Mouse (Mus musculus): ENCODE data around the gene 3100002H09Rik.

DNA sequence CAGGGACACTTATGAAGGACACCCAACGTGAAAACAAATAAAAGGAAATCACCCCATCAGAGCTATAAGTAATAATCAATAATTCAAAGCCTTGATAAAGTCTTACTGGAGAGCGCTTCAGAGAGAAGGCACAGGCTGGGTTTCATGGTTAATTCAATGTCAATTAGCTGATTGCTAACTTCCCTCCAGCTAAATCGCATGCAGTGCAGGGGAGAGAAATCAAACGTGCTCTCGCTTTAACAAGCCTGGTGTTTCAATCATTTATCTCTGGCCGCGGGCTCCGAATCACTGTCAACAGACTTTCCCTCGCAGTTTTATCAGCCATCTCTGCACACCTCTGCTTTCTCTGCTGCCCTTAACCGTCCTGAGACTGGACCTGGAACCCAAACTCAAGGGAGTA is 22.3 kb upstream of the 3100002H09Rik start:
- TF ChIP-seq CTCF (IDR thresholded peaks at IDR 0.05 in 2 of 3, conservative IDR thresholded peaks at IDR 0.05 in 1 of 3; ENCODE audit: control insufficient read depth in 1 of 3, insufficient read depth in 1 of 3, low read depth in 2 of 3, low read length in 3 of 3, poor library complexity in 1 of 3, severe bottlenecking in 1 of 3) (no peak), MAX (IDR thresholded peaks at IDR 0.05; ENCODE audit: low read length) (no peak), RCOR1 (IDR thresholded peaks at IDR 0.05; ENCODE audit: low read depth, low read length) (no peak), TAL1 (IDR thresholded peaks at IDR 0.05; ENCODE audit: low read length) (no peak), ETS1 (IDR thresholded peaks at IDR 0.05; ENCODE audit: low read depth, low read length) (no peak), EP300 (IDR thresholded peaks at IDR 0.05; ENCODE audit: low read depth in 1 of 2, low read length in 2 of 2) (no peak), POLR2AphosphoS5 (IDR thresholded peaks at IDR 0.05; ENCODE audit: borderline replicate concordance, low read depth, low read length) (no peak)

All from MEL (cell line).